Mouse (Mus musculus): ENCODE measurements around the gene Cox20. TPM values are rescaled to one million over a fixed set of nuclear protein-coding genes. Genes with fewer than 3 reads are reported as not detected.
A peak's percentile ranks its signal among the peaks of the same experiment; 100 is the strongest.

Cox20 gene
- total RNA-seq, 1 experiment = 18.2 TPM

DNA sequence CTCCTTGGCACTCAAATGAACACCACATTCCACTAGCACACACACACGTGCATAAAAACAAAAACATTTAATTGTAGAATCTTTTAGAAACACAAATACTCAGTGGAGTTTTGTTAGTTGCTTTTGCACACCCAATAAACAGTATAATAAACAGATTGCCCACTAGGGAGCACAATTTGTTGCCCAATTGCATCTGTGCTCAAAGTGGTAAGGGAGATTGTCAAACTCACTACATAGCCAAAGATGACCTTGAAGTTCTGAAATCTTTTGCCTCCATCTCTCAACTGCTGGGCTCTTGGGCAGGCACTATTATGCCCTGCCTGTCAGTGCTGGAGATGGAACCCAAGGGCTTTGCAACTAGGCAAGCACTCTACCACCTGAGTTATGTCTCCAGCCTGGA is 8.8 kb upstream of the Cox20 start:
- Histone ChIP-seq H3K27ac (ENCODE audit: insufficient read depth, low read depth, low read length, poor library complexity, severe bottlenecking) (no peak overlapping the region), H3K9ac (ENCODE audit: insufficient read depth, low read depth, low read length, poor library complexity, severe bottlenecking) (no peak overlapping the region), H3K4me1 (ENCODE audit: control insufficient read depth in 2 of 2, insufficient read depth in 2 of 2, low read length in 2 of 2, poor library complexity in 1 of 2) (peaks cover 0 to 5% of the 10 kb centered on the region in 2 experiments; a peak in 1 of 4 replicates), H3K9me3 (ENCODE audit: control insufficient read depth, insufficient read depth, low read depth, low read length) (no peaks in the 10 kb centered on the region), H3K4me3 (ENCODE audit: insufficient read depth in 1 of 2, low read depth in 1 of 2, low read length in 2 of 2, poor library complexity in 1 of 2, severe bottlenecking in 1 of 2) (no peak overlapping the region), H3K36me3 (ENCODE audit: control insufficient read depth, insufficient read depth, low read length, poor library complexity, severe bottlenecking) (no peaks in the 10 kb centered on the region)
- 0 out of 2 replicates have a peak, but pooled peaks have one; percentile 14 for TF ChIP-seq ZC3H11A (IDR thresholded peaks at IDR 0.05; ENCODE audit: borderline replicate concordance, low read depth, low read length)
- no peak for TF ChIP-seq MAFK (IDR thresholded peaks at IDR 0.05; ENCODE audit: insufficient read depth, low read depth, low read length)
- no peak for DNase-seq (ENCODE audit: low read depth, low spot score)
- in situ Hi-C loops (cut with MboI; ENCODE audit: low sequenced_read_pairs in 2 of 2, unreplicated experiment in 2 of 2) = no loop called here

DNA sequence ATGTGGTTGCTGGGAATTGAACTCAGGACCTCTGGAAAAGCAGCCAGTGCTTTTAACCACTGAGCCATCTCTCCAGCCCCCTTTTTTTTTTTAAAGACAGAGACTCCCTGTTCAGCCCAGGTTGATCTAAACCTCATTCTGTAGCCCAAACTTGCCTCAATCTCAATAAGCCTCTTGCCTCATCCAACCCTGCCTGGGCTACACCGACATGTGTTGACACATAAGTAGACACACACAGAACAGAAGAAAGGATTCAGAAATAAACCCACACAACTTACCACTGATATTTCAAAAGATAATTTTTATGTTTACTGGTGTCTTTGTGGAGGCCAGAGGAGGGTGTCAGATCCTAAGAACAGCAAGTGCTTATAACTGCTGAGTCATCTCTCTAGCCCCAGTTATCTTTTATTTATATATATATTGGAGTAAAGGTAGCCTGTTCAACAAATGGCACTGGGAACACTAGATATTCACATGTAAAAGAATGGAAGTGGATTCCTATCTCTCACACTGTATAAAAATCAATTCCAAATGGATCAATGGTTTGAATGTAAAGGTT is 5.8 kb upstream of the Cox20 start:
- H3K9me3 ChIP-seq (ENCODE audit: control insufficient read depth, insufficient read depth, low read depth, low read length) = no peaks in the 10 kb centered on the region
- no peaks in the 10 kb centered on the region for H3K36me3 ChIP-seq (ENCODE audit: control insufficient read depth, insufficient read depth, low read length, poor library complexity, severe bottlenecking)
- in situ Hi-C loops (cut with MboI; ENCODE audit: low sequenced_read_pairs in 2 of 2, unreplicated experiment in 2 of 2) = no loop called here
- no peak overlapping the region for H3K4me3 ChIP-seq (ENCODE audit: insufficient read depth in 1 of 2, low read depth in 1 of 2, low read length in 2 of 2, poor library complexity in 1 of 2, severe bottlenecking in 1 of 2)
- H3K27ac ChIP-seq (ENCODE audit: insufficient read depth, low read depth, low read length, poor library complexity, severe bottlenecking) = no peak overlapping the region
- no peak overlapping the region for H3K9ac ChIP-seq (ENCODE audit: insufficient read depth, low read depth, low read length, poor library complexity, severe bottlenecking)
- no peak for TF ChIP-seq HCFC1 (IDR thresholded peaks at IDR 0.05; ENCODE audit: borderline replicate concordance, insufficient read depth, low read length)
- TF ChIP-seq MAFK (IDR thresholded peaks at IDR 0.05; ENCODE audit: insufficient read depth, low read depth, low read length) = 0 out of 2 replicates have a peak, but pooled peaks have one; percentile 40
- H3K4me1 ChIP-seq (ENCODE audit: control insufficient read depth in 2 of 2, insufficient read depth in 2 of 2, low read length in 2 of 2, poor library complexity in 1 of 2) = peaks cover 0 to 2% of the 10 kb centered on the region in 2 experiments; a peak in 2 of 4 replicates
- no peak for DNase-seq (ENCODE audit: low read depth, low spot score)

DNA sequence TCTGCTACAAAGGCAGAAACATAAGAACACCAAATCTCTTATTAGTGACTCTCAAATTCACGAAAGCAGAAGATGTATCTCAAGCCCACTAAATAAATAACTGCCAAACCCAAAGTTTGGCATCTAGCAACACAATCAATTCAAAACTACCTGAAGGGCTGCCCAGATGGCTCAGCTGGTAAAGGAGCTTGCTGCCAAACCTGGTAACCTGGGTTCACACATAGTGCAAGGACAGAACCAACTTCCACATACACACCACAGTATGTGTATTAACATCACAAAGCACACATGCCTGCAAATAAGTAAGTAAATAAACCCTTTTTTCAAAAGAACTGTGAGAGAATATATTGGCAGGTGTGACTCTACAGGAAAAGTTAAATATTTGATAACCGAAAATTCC is 4.7 kb upstream of the Cox20 start:
- no peaks in the 10 kb centered on the region for H3K36me3 ChIP-seq (ENCODE audit: control insufficient read depth, insufficient read depth, low read length, poor library complexity, severe bottlenecking)
- in situ Hi-C loops (cut with MboI; ENCODE audit: low sequenced_read_pairs in 2 of 2, unreplicated experiment in 2 of 2) = no loop called here
- no peak overlapping the region for H3K4me3 ChIP-seq (ENCODE audit: insufficient read depth in 1 of 2, low read depth in 1 of 2, low read length in 2 of 2, poor library complexity in 1 of 2, severe bottlenecking in 1 of 2)
- no peaks in the 10 kb centered on the region; a peak in 1 of 4 replicates for H3K4me1 ChIP-seq (ENCODE audit: control insufficient read depth in 2 of 2, insufficient read depth in 2 of 2, low read length in 2 of 2, poor library complexity in 1 of 2)
- no peaks in the 10 kb centered on the region for H3K9me3 ChIP-seq (ENCODE audit: control insufficient read depth, insufficient read depth, low read depth, low read length)
- TF ChIP-seq ZC3H11A (IDR thresholded peaks at IDR 0.05; ENCODE audit: borderline replicate concordance, low read depth, low read length) = no peak
- no peak for TF ChIP-seq CHD2 (IDR thresholded peaks at IDR 0.05; ENCODE audit: low read depth, low read length)
- no peak for TF ChIP-seq HCFC1 (IDR thresholded peaks at IDR 0.05; ENCODE audit: borderline replicate concordance, insufficient read depth, low read length)
- no peak for TF ChIP-seq ZNF384 (IDR thresholded peaks at IDR 0.05; ENCODE audit: low read depth, low read length)
- no peak for TF ChIP-seq MAFK (IDR thresholded peaks at IDR 0.05; ENCODE audit: insufficient read depth, low read depth, low read length)
- no peak overlapping the region for H3K9ac ChIP-seq (ENCODE audit: insufficient read depth, low read depth, low read length, poor library complexity, severe bottlenecking)
- H3K27ac ChIP-seq (ENCODE audit: insufficient read depth, low read depth, low read length, poor library complexity, severe bottlenecking) = no peak overlapping the region
- DNase-seq (ENCODE audit: low read depth, low spot score) = no peak

DNA sequence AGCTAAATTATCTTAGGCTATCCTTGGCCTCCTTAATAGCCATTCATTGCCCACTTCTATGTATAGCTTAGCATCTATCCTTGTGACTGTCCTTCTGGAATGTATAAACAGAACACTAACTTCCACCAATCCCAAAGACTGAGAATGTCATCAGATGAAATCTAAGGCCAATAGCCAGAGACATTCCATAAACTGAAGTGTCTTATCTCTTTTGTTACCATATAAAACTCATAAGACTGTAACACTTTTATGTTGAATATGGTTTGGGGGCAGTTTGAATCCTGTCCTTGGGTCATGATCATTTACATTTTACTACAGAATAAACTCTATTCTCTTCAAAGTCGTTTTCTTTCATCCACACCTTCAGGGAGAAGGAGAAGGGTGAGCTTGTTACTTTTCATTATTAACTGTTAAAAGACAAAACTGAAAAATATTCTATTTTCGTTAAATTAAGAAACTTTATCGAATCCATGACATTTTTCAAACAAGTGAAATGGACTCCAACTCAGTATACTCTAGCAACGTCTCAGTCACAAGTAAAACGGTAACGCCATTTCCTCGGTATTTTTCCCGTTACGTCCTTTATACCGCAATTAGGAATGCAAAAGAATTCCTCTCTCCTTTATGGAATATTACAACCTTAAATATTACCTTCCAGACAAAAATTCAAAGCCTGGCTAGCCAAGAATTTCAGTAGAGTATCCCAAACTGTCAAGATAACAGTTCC is 1.5 kb upstream of the Cox20 start:
- Histone ChIP-seq H3K9me3 (ENCODE audit: control insufficient read depth, insufficient read depth, low read depth, low read length) (no peaks in the 10 kb centered on the region), H3K9ac (ENCODE audit: insufficient read depth, low read depth, low read length, poor library complexity, severe bottlenecking) (no peak overlapping the region), H3K36me3 (ENCODE audit: control insufficient read depth, insufficient read depth, low read length, poor library complexity, severe bottlenecking) (no peaks in the 10 kb centered on the region; the same call in 1 of the 2 replicates), H3K4me1 (ENCODE audit: control insufficient read depth in 2 of 2, insufficient read depth in 2 of 2, low read length in 2 of 2, poor library complexity in 1 of 2) (no peaks in the 10 kb centered on the region; a peak in 1 of 4 replicates), H3K27ac (ENCODE audit: insufficient read depth, low read depth, low read length, poor library complexity, severe bottlenecking) (peak overlapping the region; percentile 100; the same call in 1 of the 2 replicates), H3K4me3 (ENCODE audit: insufficient read depth in 1 of 2, low read depth in 1 of 2, low read length in 2 of 2, poor library complexity in 1 of 2, severe bottlenecking in 1 of 2) (peak overlapping the region in 1 of 2 experiments; percentile 72; a peak in 2 of 4 replicates)
- in situ Hi-C loops (cut with MboI; ENCODE audit: low sequenced_read_pairs in 2 of 2, unreplicated experiment in 2 of 2) = no loop called here
- DNase-seq (ENCODE audit: low read depth, low spot score) = no peak
- TF ChIP-seq ZNF384 (IDR thresholded peaks at IDR 0.05; ENCODE audit: low read depth, low read length) (no peak), MAFK (IDR thresholded peaks at IDR 0.05; ENCODE audit: insufficient read depth, low read depth, low read length) (no peak), HCFC1 (IDR thresholded peaks at IDR 0.05; ENCODE audit: borderline replicate concordance, insufficient read depth, low read length) (no peak), ZC3H11A (IDR thresholded peaks at IDR 0.05; ENCODE audit: borderline replicate concordance, low read depth, low read length) (no peak), CHD2 (IDR thresholded peaks at IDR 0.05; ENCODE audit: low read depth, low read length) (no peak)
